Mouse (Mus musculus): ENCODE measurements around the gene Eif4enif1. TPM values are rescaled to one million over a fixed set of nuclear protein-coding genes. Genes with fewer than 3 reads are reported as not detected.
A peak's percentile ranks its signal among the peaks of the same experiment; 100 is the strongest.

Gene Eif4enif1
- polyA plus RNA-seq, 1 experiment = 9.4 TPM

DNA sequence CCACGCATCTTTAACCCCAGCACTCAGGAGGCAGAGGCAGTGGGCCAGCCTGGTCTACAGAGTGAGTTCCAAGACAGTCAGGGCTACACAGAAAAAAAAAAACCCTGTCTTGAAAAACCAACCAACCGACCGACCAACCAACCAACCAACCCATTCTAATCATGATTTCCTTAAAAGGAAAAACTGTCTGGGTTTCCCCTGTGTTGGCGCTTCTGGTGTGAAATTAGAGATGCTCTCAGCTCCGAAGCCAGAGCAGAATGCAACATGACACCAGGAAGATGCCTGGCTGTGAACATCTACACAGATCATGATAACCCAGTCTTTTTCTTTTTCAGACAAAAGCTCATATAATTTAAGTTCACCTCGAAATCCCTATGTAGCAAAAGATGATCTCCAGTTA lies 80.7 kb downstream of the Eif4enif1 start:
- no peak overlapping the region for H3K4me3 ChIP-seq (replicated peaks)
- H3K9me3 ChIP-seq = peaks cover 38% of the 10 kb centered on the region
- TF ChIP-seq GATA1 (IDR thresholded peaks at IDR 0.05; ENCODE audit: borderline replicate concordance, low read length) = no peak
- no peak for TF ChIP-seq FLI1 (IDR thresholded peaks at IDR 0.05; ENCODE audit: low read length)
- H3K4me1 ChIP-seq = peaks cover 4% of the 10 kb centered on the region; the same call in 1 of the 2 replicates
- no peaks in the 10 kb centered on the region for H3K36me3 ChIP-seq (replicated peaks; ENCODE audit: low read length)
- no peaks in the 10 kb centered on the region for H3K27me3 ChIP-seq (replicated peaks)

DNA sequence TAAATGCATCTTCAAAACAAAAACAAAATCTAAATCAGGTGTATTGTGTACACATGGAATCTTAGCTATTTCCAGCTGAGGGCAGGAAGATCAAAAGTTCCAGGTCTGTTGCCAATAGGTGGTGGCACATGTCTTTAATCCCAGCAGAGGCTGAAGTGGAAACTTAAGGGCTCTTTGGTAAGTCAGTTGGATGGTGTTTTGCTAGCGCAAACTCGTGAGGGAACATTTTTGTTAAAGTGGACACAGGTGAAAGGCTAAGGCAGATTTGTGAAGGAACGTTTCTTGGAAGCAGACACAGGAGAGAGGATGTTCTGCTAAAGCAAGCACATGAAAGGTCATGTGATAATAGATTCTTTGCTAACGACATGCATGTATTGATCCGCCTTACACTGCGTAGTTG lies 81.5 kb downstream of the Eif4enif1 start:
- Histone ChIP-seq H3K4me3 (replicated peaks) (no peak overlapping the region), H3K9me3 (peaks cover 38% of the 10 kb centered on the region), H3K27me3 (replicated peaks) (no peaks in the 10 kb centered on the region), H3K36me3 (replicated peaks; ENCODE audit: low read length) (no peaks in the 10 kb centered on the region), H3K4me1 (peaks cover 12% of the 10 kb centered on the region)
- TF ChIP-seq GATA1 (IDR thresholded peaks at IDR 0.05; ENCODE audit: borderline replicate concordance, low read length) (no peak), FLI1 (IDR thresholded peaks at IDR 0.05; ENCODE audit: low read length) (no peak)

DNA sequence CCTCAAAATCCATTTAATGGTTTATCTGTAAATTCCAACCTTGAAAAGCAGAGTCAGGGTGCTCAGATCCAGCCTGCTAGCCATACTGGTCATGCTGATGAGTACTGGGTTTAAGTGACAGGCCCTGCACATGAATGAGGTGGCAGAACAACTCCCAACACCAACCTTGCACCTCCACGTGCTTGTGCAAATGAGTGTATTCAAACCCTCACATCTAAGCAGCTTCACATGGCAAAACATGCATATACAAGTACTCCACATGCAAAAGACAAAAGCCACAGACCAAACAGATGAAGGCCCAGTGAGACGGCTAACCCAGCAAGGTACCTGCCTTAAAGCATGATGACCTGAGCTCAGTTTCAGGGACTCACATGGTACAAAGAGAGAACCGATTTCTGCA lies 83.7 kb downstream of the Eif4enif1 start:
- TF ChIP-seq GATA1 (IDR thresholded peaks at IDR 0.05; ENCODE audit: borderline replicate concordance, low read length) (no peak), FLI1 (IDR thresholded peaks at IDR 0.05; ENCODE audit: low read length) (no peak)
- Histone ChIP-seq H3K4me3 (replicated peaks) (no peak overlapping the region), H3K27me3 (replicated peaks) (no peaks in the 10 kb centered on the region), H3K9me3 (peaks cover 31% of the 10 kb centered on the region), H3K36me3 (replicated peaks; ENCODE audit: low read length) (no peaks in the 10 kb centered on the region), H3K4me1 (peaks cover 18% of the 10 kb centered on the region)

DNA sequence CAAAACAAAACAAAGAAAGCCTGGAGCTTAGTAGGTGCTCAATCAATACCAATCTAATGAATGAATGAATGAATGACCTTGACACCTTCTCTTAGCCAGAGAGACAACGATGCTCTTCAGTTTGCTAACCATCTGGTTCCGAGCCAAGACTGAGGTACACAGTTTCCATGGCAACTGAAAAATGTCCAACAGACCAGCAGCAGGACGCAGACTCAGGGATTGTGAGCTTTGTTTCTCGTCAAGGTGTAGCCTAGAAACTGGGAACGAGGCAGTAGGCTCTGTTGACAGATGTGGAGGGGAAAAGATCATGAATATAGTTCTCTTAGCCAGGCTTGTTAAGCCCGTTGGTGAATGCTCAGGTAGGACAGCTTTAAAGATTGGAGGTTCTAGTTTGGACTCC lies 84.9 kb downstream of the Eif4enif1 start:
- Histone ChIP-seq H3K9me3 (peaks cover 19% of the 10 kb centered on the region), H3K4me1 (peaks cover 27% of the 10 kb centered on the region), H3K27me3 (replicated peaks) (no peaks in the 10 kb centered on the region), H3K36me3 (replicated peaks; ENCODE audit: low read length) (peaks cover 8% of the 10 kb centered on the region), H3K4me3 (replicated peaks) (no peak overlapping the region)
- TF ChIP-seq GATA1 (IDR thresholded peaks at IDR 0.05; ENCODE audit: borderline replicate concordance, low read length) (no peak), FLI1 (IDR thresholded peaks at IDR 0.05; ENCODE audit: low read length) (no peak)

DNA sequence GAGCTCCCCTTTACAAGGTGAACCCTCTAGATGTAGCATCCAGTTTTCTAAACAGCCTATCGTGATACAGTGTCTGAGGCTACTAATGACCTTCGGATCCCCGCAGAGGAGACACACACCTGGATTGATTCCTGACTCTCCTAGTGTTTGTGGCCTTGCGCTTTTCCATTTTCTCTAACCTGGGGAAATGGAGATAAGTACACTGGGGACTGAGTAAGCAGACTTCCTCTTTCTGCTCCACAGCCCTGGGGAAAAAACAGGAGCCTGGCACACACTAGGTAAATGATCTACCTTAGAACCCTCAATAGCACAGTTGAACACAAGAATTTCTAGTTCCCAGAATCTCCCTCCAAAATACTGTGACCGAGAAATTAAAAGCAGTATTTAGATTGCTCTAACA lies 85.7 kb downstream of the Eif4enif1 start:
- Histone ChIP-seq H3K4me1 (peaks cover 32% of the 10 kb centered on the region), H3K36me3 (replicated peaks; ENCODE audit: low read length) (peaks cover 12% of the 10 kb centered on the region), H3K9me3 (peaks cover 14% of the 10 kb centered on the region), H3K4me3 (replicated peaks) (no peak overlapping the region), H3K27me3 (replicated peaks) (no peaks in the 10 kb centered on the region)
- TF ChIP-seq FLI1 (IDR thresholded peaks at IDR 0.05; ENCODE audit: low read length) (no peak), GATA1 (IDR thresholded peaks at IDR 0.05; ENCODE audit: borderline replicate concordance, low read length) (no peak)

DNA sequence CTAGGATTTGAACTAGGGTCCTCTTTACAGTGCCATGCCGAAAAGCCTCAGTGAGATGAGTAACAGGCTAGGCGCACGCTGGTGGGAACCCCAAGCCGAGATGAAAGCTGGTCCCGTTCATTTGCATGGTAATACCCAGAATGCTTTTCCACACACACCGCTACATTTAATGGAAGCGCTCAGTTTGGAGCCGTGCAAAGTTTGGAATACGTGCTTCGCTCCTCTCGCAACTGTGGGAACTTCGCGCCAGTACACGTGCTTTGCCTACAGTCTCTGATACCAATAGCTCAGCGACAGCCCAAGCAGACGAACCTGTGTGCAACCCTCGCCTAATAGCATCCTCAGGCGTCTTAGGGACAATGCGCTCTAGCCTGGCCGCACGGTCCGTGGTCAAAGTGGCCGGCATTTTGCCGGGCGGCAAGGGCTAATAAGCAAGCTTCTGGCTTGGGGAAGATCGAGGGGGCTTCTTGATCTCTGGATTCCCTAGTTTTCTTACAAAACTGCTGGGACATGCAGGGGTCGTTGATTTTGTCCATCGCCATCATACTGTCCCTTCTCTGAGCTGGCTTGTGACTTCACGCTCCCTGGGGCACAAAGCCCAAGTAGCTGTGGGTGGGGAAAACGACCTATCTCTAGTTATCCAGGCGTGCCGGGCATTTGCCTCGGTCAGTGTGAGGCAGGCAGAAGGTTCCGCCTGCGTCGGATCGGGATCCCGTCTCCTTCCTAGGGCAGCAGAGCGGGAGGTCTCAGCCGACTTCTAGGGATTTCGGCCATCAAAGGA lies 86.5 kb downstream of the Eif4enif1 start, which contains the start of gene Patz1:
Gene Patz1, plus strand, starts transcription at position 354 of the 781 bp plus-strand sequence.
- TF ChIP-seq FLI1 (IDR thresholded peaks at IDR 0.05; ENCODE audit: low read length) = no peak
- TF ChIP-seq GATA1 (IDR thresholded peaks at IDR 0.05; ENCODE audit: borderline replicate concordance, low read length) = no peak
- Histone ChIP-seq H3K36me3 (replicated peaks; ENCODE audit: low read length) (peaks cover 20% of the 10 kb centered on the region), H3K4me3 (replicated peaks) (peak within 1 kb of the TSS; percentile 99), H3K9me3 (peaks cover 7% of the 10 kb centered on the region), H3K4me1 (peaks cover 40% of the 10 kb centered on the region), H3K27me3 (replicated peaks) (no peaks in the 10 kb centered on the region)

DNA sequence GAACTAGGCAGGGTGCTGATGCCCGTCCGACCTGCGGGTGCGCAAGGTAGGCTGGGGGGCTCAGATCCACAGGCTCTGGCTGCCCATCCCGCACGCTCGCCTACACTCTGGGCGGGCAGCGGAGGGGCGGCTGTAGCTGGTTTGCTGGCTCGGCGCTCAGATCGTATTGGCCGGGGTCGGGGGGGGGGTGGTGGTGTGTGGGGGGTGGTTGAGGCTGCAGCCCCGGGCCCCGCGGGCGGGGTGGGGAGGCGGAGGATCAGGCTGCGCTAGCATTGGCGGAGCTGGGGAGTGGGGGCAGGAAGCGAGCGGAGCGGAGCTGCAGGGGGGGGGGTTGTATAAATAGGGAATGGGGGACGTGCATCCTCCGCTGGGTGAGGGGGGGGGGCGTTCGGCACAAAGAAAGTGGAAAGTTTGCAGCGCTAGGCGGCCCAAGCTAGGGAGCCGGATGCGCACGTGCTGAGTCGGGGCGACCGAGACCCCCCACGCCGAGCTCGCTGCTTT lies 87.2 kb downstream of the Eif4enif1 start:
- peak overlapping the region; percentile 99 for H3K4me3 ChIP-seq (replicated peaks)
- TF ChIP-seq GATA1 (IDR thresholded peaks at IDR 0.05; ENCODE audit: borderline replicate concordance, low read length) = no peak
- no peak for TF ChIP-seq FLI1 (IDR thresholded peaks at IDR 0.05; ENCODE audit: low read length)
- H3K4me1 ChIP-seq = peaks cover 47% of the 10 kb centered on the region

DNA sequence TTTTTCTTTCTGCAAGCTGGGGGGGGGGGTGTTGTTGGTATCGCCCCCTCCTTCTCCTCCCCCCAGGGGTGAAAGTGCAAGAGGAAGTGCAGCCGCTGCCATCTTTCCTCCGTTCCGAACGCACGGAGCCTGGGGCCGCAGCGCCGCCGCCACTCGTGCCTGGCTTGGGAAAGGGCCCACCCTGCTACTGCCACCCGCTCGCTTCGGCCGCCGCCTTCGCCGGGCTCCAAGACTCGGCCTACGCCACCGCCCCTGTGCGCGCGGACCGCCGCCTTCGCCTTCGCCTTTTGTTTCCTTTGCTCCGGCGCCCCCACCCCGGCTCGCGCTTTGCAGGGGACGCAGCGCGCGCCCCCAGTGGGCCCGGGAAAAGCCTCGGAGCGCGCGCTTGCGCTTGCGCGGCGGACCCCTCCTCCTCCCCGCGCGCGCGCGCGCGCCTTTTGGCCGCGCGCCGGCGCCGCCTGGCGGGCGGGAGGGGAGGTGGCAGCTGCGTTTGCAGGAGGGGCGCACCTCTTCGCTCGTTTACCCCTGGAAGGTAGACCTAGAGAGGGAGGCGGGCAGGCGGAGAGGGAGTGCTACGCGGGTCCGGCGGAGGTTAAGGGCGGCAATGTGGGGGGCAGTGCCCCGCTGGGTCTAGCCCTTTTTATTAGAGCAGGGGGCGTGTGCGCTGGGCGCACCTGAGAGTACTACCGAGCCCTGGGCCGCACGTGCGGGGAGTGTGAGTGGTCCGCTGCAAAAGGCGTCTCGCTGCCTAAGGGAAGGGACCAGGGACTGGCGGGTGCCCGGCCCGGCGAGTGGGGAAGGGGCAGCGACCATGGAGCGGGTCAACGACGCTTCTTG lies 87.8 kb downstream of the Eif4enif1 start:
- Histone ChIP-seq H3K4me1 (peaks cover 53% of the 10 kb centered on the region), H3K4me3 (replicated peaks) (peak overlapping the region; percentile 99), H3K9me3 (no peaks in the 10 kb centered on the region), H3K27me3 (replicated peaks) (no peaks in the 10 kb centered on the region), H3K36me3 (replicated peaks; ENCODE audit: low read length) (peaks cover 31% of the 10 kb centered on the region)
- no peak for TF ChIP-seq FLI1 (IDR thresholded peaks at IDR 0.05; ENCODE audit: low read length)
- no peak for TF ChIP-seq GATA1 (IDR thresholded peaks at IDR 0.05; ENCODE audit: borderline replicate concordance, low read length)

More for the DNA sequence above, 87.2 kb downstream of the Eif4enif1 start:
- no peaks in the 10 kb centered on the region for H3K27me3 ChIP-seq (replicated peaks)
- peaks cover under 1% of the 10 kb centered on the region; the same call in 1 of the 2 replicates for H3K9me3 ChIP-seq
- peaks cover 26% of the 10 kb centered on the region for H3K36me3 ChIP-seq (replicated peaks; ENCODE audit: low read length)

DNA sequence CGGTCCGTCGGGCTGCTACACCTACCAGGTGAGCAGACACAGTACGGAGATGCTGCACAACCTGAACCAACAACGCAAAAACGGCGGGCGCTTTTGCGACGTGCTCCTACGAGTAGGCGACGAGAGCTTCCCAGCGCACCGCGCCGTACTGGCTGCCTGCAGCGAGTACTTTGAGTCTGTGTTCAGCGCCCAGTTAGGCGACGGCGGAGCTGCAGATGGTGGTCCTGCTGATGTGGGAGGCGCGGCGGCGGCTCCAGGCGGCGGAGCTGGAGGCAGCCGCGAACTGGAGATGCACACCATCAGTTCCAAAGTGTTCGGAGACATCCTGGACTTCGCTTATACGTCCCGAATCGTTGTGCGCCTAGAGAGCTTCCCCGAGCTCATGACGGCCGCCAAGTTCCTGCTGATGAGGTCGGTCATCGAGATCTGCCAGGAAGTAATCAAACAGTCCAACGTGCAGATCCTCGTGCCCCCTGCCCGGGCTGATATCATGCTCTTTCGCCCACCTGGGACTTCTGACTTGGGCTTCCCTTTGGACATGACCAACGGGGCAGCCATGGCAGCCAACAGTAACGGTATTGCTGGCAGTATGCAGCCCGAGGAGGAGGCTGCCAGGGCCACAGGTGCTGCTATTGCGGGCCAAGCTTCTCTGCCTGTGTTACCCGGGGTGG lies 88.6 kb downstream of the Eif4enif1 start:
- H3K9me3 ChIP-seq = no peaks in the 10 kb centered on the region
- H3K4me1 ChIP-seq = peaks cover 61% of the 10 kb centered on the region
- no peaks in the 10 kb centered on the region for H3K27me3 ChIP-seq (replicated peaks)
- TF ChIP-seq FLI1 (IDR thresholded peaks at IDR 0.05; ENCODE audit: low read length) (no peak), GATA1 (IDR thresholded peaks at IDR 0.05; ENCODE audit: borderline replicate concordance, low read length) (no peak)
- peaks cover 37% of the 10 kb centered on the region for H3K36me3 ChIP-seq (replicated peaks; ENCODE audit: low read length)
- peak overlapping the region; percentile 99 for H3K4me3 ChIP-seq (replicated peaks)
